Mouse (Mus musculus) retina, adult 2 months (tissue): ENCODE measurements at regions not wholly inside any gene's neighbourhood (a gene's known extent, or its start where the extent isn't known, plus 50 kb on each side); places are given as distances from the start of the nearest gene placed in this dataset.

Experiments
- DNase-seq: peaks from one replicate; pipeline ENCODE4 v3.0.0-alpha.2; 2012; ENCODE audit warnings: low read depth, low spot score

GRCm38 (mm10) chr12:70763542-70763941 is 61.8 kb upstream of the Frmd6 start:
- DNase-seq = no peak

DNA sequence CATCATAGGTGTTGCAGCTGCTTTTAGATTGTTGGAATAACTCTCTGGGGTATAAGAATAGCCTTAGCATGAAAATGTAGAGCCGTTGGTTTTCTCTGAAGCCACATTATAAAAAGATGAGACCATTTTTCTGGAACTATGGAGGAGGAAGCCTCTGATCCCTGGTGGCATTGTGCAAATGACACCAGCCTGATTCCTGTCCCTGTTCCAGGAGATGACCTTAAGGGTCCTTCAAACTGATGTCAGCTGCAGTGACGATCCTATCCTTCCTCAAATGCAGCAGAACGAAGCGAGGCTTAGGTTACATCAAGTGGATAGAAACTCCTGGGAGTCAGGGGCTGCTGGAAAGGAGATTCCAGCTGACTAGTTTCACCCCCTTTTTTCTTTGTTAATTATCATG is 59.0 kb upstream of the Frmd6 start:
- DNase-seq = no peak

- no peak for DNase-seq
Observed at GRCm38 (mm10) chr12:70767959-70768358, 57.4 kb upstream of the Frmd6 start.

- DNase-seq = peak; percentile 59
Observed at GRCm38 (mm10) chr12:70768745-70769144, 56.6 kb upstream of the Frmd6 start.

DNA sequence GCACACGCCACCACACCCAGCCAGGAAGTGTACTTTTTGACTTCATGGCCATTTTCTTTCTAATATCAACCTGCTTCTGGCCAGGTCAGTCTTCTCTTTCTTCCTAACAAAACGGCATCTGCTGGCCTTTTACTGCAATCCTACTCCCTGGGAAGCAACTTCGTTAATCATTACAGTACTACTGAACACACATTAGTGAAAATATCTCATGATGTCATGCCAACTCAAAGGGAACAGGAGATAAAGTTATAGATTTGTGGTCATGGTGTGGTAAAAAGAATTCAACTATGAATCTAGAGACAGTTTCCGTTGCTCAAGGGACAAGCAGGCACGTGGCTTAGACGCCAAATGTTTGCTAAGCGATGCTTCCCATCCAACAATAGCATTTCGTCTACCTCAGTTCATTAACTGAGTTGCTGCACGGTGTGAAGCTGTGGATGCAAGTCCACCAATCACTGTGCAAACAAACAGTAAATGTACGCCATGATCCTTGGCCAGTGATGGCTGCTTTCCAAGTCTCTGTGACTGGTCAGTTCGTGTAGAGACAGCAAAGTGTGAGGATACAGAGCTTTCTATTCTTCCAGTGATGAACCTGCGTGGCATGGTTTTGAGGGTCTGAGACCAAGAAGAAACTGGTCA is 55.7 kb upstream of the Frmd6 start:
- DNase-seq = no peak

DNA sequence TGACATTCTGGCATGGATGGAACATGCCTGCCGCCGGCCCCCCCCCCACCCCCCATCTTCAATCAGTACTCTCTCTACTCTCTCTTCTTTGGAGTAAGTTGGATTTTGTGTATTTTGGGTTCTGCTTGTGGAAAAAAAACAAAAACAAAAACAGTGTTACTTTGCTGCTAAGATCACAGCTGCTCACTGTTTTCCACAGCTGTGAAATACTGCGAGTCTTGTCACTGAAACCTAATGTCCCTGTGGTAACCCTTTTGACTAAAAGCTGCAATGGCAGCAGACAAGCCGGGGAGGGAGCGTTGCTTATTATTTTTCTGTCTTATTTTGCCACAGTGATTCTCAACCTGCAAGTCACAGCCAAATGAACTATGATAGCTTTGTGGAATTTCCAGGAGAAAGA is 51.3 kb upstream of the Frmd6 start:
- DNase-seq = no peak

DNA sequence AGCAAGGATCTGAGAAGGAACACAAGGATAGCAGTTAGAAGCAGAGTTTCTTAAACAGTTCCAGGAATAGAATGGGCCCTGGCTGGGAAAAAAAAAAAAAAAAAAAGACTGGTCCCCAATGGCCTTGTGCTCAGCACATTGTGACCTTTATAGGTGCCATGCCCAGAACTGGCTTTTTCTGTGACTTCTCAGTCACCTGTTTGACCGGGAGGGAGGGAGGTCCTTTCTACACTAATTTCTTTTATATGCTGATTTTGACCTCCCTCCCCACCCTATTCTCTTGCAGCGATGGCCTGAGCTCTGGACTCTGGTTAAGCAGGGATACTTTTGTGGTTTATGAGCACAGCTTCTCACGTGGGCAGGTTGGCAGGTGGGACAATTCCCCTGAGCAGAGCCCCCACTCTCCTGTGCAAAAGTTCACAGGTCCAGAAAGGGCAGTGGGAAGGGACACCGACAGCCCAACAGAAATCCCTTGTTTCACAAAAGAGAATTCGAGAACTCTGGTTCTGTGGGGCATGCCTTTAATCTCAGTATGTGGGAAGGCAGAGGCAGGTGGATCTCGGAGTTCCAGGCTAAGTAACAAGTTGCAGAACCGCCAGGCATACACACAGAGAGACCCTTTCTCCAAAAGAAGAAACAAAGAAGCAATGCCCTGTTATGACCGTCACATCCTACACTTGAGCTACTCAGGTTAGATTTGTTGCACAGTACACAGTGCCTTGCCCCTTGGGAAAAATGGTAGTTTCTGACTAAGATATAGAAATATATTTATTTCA is 50.3 kb upstream of the Frmd6 start:
- DNase-seq = no peak
